Mouse (Mus musculus) WW6 (cell line): Measurements from ENCODE around the gene Trim2.

Experiments used
- DNase-seq: peaks from one replicate; pipeline ENCODE4 v3.0.0-alpha.2; 2013; ENCODE audit warnings: low read depth, low spot score

Gene Trim2

GRCm38 (mm10) chr3:84288931-84289330, 17.7 kb downstream of the Trim2 start:
- no peak for DNase-seq

- DNase-seq, result no peak
These were observed 19.4 kb downstream of the Trim2 start for GRCm38 (mm10) chr3:84287256-84287655.

DNA sequence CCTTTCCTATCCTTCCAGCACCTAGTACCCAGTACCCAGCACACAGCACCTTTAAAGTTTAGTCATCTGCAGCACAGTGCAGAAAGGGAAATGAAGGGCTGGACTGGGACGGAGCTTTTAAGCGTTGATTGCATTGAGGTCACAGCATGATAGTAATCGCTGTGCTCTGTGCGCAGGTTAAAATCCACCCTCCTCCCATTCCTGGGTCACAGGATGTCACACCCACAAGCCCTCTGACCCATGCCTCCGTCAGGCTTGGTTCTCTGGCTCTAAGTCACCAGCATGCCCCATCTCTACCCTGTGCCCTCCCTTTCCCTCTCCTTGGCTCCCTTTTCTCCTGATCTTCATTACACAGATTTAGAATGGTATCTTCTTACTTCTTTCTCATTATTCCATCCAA, 20.4 kb downstream of the Trim2 start:
- DNase-seq, result no peak

GRCm38 (mm10) chr3:84284796-84285195, 21.9 kb downstream of the Trim2 start:
- DNase-seq, result no peak

DNA sequence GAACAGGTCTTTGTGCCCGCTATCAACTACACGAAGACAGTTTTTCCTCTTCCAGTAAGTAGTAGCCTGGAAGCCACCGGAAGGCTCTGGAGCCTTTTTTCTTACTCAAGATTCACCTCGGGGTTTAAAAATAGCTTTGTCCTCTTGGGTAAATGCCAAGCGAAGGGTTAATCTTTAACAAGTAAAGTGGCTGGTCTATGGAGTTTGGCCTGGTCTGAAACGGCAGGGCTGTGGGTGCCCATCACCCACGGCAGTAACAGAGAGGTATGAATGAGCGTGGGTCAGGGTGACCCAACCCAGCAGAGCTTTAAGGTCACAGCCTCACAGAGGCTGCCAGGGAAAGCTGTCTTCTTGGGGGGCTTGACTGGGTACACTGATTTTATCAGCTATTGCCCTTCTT, 23.2 kb downstream of the Trim2 start:
- no peak for DNase-seq

DNA sequence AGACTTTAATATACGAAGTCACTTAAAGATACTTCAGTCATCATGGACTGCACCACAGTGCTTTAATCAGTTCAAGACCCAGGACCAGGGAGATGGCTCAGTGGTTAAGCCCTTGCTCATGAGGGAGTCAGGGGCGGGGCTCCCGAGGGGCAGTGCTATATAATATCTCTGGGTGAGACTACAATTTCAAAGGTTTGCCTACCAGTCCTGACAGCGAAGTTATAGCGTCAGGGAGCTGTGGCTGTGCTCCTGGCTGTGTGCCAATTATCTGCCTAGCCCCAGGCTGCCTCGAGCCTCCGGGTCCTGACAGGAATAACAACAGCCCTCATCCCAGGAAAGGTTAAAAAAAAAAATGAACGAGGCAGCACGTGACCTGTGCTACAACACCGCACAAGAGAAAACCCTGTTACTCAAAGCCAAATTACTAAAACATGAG, 24.7 kb downstream of the Trim2 start:
- no peak for DNase-seq

GRCm38 (mm10) chr3:84278809-84279208, 27.9 kb downstream of the Trim2 start:
- no peak for DNase-seq

GRCm38 (mm10) chr3:84275124-84275523, 31.6 kb downstream of the Trim2 start:
- no peak for DNase-seq

- DNase-seq, result no peak
These were observed 34.2 kb downstream of the Trim2 start for GRCm38 (mm10) chr3:84272293-84273015.

GRCm38 (mm10) chr3:84271794-84272193, 34.9 kb downstream of the Trim2 start:
- no peak for DNase-seq

DNA sequence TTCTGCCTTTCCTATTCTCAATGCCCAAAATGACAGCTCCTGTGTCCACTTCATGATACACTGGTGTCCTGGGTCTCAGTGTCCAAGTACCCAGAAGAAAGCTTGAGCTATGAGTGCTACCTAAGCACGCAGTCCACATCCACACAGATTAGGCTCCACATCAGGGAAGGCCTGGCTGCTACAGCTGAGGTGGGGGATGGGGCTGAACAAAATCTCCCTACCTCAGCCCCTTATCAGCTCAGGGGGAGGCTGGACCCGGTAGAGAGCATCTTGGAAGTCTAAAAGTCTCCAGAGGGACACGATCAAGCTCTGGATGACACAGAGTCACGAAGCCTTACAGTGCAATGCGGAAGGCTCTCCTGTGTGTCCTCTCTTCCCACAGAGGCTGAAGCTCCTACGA, 35.6 kb downstream of the Trim2 start:
- DNase-seq, result no peak

DNA sequence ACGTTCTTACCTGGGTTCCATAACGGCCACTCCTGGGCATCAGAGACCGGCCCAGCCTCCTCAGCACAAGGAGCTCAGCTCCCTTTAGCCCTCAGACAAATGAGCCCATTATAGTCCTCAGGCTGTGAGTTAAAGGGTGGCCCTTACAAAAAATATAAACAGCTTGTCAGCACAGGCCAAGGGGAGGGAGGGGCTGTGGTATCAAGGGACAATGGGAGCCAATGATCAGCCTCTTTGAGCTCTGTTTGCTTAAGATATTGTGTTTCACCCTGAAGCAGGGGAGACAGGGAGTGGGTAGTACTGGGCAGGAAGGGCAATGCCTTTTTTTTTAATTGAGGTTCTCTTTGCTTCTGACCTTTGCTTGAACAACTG, 36.1 kb downstream of the Trim2 start:
- DNase-seq, result no peak

DNA sequence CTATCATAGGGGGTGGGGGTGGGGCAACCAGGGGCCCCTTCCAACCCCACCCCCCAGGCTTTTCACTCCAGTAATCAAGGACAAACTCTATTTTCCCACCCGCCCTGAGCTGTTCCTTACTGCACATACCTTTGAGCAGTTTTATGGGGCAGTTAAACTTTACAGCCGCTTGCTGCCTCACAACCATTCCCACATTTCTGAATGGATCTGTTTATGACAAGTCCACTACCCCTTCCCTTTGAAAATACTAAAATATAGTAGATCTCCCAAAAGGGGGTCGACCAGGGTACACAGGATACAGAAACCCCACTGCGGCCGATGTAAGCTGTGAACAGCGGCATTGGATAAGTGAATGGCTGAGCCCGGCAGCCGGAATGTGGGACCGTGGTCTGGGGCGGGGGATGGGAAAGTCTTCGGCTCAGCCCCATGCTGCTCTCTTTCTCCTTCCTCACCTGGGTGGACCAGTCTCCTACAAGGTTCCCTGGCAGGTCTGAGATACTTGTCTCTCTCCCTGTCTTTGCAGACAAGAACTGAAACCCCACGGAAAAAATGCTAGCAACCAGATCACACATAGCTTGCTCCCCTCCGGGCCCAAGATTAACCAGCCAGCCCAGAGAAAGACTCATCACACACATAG, 36.6 kb downstream of the Trim2 start:
- no peak for DNase-seq

DNA sequence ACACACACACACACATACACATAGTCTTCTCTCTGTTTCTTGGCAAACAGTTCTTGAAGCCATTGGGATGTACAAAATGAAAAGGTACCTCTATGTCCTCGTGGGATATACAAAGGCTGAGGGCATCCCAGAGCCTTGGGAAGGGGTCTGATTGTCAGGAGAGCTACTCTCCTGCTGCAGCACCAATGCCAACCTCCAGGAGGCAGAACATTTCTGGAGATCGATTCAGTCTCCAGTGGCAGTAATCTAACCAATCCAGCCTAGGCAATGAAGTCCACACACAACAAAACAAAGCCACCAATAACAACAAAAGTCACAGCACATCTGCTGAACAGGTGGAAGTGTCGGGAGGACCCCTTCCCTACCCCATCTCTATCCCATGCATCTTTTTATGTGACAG, 38.2 kb downstream of the Trim2 start:
- DNase-seq, result no peak

GRCm38 (mm10) chr3:84266391-84266931, 40.2 kb downstream of the Trim2 start:
- DNase-seq, result no peak

- DNase-seq, result no peak
These were observed 41.6 kb downstream of the Trim2 start for GRCm38 (mm10) chr3:84265084-84265483.

DNA sequence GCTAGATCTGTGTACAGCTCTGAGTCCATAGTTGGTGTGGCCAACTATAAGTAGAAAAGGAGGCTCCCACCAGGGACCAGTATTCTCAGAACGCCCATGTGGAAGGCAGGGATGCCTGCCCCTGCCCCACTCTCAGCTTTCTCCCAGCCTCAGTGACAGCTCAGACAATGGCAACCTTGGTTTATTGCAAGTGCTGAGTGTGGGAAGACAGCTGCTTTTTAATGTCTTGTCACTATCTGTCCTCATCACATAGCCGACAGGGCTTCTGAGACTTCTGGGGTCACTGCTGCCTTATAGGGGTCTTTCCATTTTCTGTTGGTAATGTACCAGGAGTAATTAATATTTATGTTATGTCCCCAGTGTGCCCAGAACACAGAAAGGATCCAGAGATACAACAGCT, 42.3 kb downstream of the Trim2 start:
- no peak for DNase-seq

DNA sequence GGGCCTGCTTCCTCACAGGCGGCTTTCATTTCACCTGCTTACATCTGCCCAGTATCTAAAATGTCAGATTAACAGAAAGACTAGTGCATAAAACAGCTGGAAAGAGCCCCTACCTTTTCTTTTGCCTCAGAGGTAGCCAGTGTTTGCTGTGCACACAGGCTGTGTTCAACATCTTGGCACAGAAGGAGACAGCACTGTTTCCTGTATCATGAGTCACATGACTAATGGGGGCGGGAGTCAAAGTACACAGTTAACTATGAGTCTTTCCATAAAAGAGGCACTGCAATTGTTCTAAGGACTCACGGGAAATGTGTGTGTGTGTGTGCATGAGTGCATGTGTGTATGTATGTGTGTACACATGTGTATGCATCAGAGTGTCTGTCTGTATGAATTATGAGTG, 43.9 kb downstream of the Trim2 start:
- DNase-seq, result no peak

- DNase-seq, result no peak
These were observed 44.8 kb downstream of the Trim2 start for GRCm38 (mm10) chr3:84261863-84262262.

DNA sequence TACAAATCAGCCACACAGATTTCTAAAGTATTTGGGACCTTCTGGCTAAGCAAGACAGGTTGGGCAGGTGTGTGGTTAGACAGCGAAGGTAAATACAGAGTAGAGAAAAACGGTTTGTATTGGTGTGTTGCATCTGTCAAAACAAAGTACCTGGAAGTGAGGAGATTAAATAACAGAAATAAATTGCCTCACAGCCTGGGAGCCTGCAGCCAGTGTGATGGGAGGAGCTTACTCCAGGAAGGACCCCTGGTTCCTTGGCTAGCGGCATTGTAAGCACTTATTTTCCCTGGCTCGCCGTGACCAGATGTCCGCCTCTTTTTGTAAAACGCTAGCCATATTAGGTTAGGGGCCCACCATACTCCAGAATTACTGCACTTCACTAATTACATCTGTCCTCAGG, 45.8 kb downstream of the Trim2 start:
- no peak for DNase-seq

DNA sequence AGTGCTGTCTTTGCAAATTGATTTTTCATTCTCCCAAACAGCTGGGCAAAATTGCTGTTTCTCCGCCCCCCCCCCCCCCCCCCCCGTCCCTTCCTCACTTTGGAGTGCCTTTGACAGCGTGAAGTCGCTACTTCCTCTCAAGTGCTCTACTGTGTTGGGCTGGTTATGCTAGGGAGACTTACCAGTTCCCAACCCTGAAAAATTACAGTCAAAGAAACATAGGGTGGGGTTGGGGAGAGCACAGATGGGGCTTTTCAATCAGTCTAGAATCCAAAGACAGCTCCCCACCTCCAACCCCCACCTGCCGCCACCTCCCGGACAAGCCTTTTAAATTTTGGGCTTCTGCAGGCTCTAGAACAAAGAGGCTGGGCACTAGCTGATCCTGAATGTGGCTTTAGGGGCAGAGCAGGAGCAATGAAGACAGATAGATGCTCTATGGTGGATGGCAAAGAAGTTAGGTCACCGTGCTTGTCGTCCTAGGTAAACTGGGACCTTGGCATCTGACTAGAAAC, 46.6 kb downstream of the Trim2 start:
- DNase-seq, result no peak

GRCm38 (mm10) chr3:84259281-84260023, 47.2 kb downstream of the Trim2 start:
- no peak for DNase-seq
